ENCODE assay signal across 13 mouse cellular contexts in the genomic region with DNA sequence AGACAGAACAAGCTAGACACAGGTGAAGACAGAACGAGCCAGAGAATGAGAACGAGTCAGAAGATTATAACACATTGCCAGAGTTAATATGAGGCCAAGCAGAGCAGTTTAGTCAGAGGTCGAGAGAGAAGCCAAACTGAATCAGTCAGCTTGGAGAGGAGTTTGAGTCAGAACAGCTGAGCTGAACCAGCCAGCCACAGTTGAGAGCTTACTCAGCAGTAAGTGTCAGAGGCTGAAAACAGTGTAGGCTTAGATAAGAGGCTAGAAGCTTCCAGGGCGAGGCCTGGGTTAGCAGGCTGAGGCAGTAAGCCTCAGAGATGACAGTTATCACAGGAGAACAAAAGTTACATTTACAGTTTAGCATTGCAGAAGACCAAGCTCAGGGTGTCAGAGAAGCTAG. TPM values are rescaled to one million over a fixed set of nuclear protein-coding genes. Genes with fewer than 3 reads are reported as not detected.
DNase-seq lines count a peak whose midpoint lies in the region; ATAC-seq and TF ChIP-seq lines count a peak whose summit lies in the region.
"Had no signal": no experiment of that assay in that cellular context is flagged by ENCODE, and none has a peak within 500 bp of the region (broad histone marks: within the 10 kb centered on the region; RNA-seq: fewer than 3 reads in every experiment).

No protein-coding gene starts in this region.

- ATAC-seq in G1E (ENCODE audit: extremely low read depth, insufficient number of reproducible peaks, low FRiP score, poor library complexity, severe bottlenecking): peak; percentile 66
- peak; percentile 86 for ATAC-seq in erythroid progenitor cell, adult 5-6 weeks (replicated peaks; ENCODE audit: low FRiP score, poor library complexity, severe bottlenecking)
- peak; percentile 67 for ATAC-seq in megakaryocyte progenitor cell, adult 5-6 weeks (replicated peaks; ENCODE audit: poor library complexity)
- ATAC-seq in granulocyte monocyte progenitor cell, adult 5-6 weeks (replicated peaks; ENCODE audit: poor library complexity, severe bottlenecking): no peak

- WGBS in heart, embryonic 10.5 days: 76% methylated on average over 4 of the region's 4 CpGs
- 88% methylated on average over 4 of the region's 4 CpGs for WGBS in hindbrain, embryonic 10.5 days

- H3K27ac ChIP-seq in heart, embryonic 10.5 days: no peak overlapping the region
- H3K27ac ChIP-seq in hindbrain, embryonic 10.5 days: no peak overlapping the region
- H3K27ac ChIP-seq: gastrocnemius, adult 2 months; neural tube, embryonic 13.5 days had no signal

- H3K27me3 ChIP-seq in heart, embryonic 10.5 days (ENCODE audit: insufficient read depth, poor library complexity, severe bottlenecking): no peaks in the 10 kb centered on the region
- H3K27me3 ChIP-seq in G1E (ENCODE audit: insufficient read depth, low read length): no peaks in the 10 kb centered on the region
- H3K27me3 ChIP-seq in hindbrain, embryonic 10.5 days (ENCODE audit: insufficient read depth, poor library complexity, severe bottlenecking): no peaks in the 10 kb centered on the region
- H3K27me3 ChIP-seq: neural tube, embryonic 13.5 days had no signal

- H3K9me3 ChIP-seq in heart, embryonic 10.5 days: no peaks in the 10 kb centered on the region
- peaks cover 3% of the 10 kb centered on the region; the same call in 1 of the 2 replicates for H3K9me3 ChIP-seq in G1E (replicated peaks)
- no peaks in the 10 kb centered on the region for H3K9me3 ChIP-seq in hindbrain, embryonic 10.5 days
- H3K9me3 ChIP-seq: midbrain, embryonic 10.5 days; neural tube, embryonic 13.5 days had no signal

- peak; percentile 87 for DNase-seq in heart, embryonic 10.5 days (ENCODE audit: low spot score)
- no peak for DNase-seq in heart, adult 8-10 months (ENCODE audit: low spot score)
- no peak for DNase-seq in G1E (ENCODE audit: low spot score)
- DNase-seq in hindbrain, embryonic 10.5 days (ENCODE audit: low spot score): no peak
- DNase-seq in right cerebral cortex, postnatal 25 days: no peak
- DNase-seq: cerebellum, adult 2 months; gastrocnemius, adult 2 months; kidney, postnatal 10 days had no signal

- H3K4me3 ChIP-seq in heart, embryonic 10.5 days: no peak overlapping the region
- H3K4me3 ChIP-seq in G1E (ENCODE audit: low read depth, low read length): no peak overlapping the region
- H3K4me3 ChIP-seq in hindbrain, embryonic 10.5 days: no peak overlapping the region
- H3K4me3 ChIP-seq: gastrocnemius, adult 2 months; midbrain, embryonic 10.5 days; neural tube, embryonic 13.5 days had no signal

- 0 out of 2 replicates have a peak, but pooled peaks cover 3% of the 10 kb centered on the region for H3K4me1 ChIP-seq in heart, embryonic 10.5 days
- H3K4me1 ChIP-seq in G1E (ENCODE audit: insufficient read depth, low read depth, low read length): peaks cover 28% of the 10 kb centered on the region
- 0 out of 2 replicates have a peak, but pooled peaks cover 9% of the 10 kb centered on the region for H3K4me1 ChIP-seq in hindbrain, embryonic 10.5 days (replicated peaks)

- 0 out of 2 replicates have a peak, but pooled peaks cover 4% of the 10 kb centered on the region for H3K36me3 ChIP-seq in heart, embryonic 10.5 days
- no peaks in the 10 kb centered on the region for H3K36me3 ChIP-seq in G1E (replicated peaks)
- no peaks in the 10 kb centered on the region for H3K36me3 ChIP-seq in hindbrain, embryonic 10.5 days
- H3K36me3 ChIP-seq: midbrain, embryonic 10.5 days; neural tube, embryonic 13.5 days had no signal

- TF ChIP-seq CTCF in G1E (IDR thresholded peaks at IDR 0.05; ENCODE audit: low read depth, low read length): no peak

RNA-seq across cellular contexts. Expression of gene Rps3a1, which starts 33.9 kb away (rescaled TPM):
- polyA plus RNA-seq in heart, embryonic 10.5 days (2016; fragmentation: Nextera tagmentation; extraction: Ambion mirVana): 903 and 1,025 TPM in 2 replicates
- total RNA-seq in heart, adult 8-10 months (2022): 100 to 1,000 TPM; 449 to 536 (median 497) TPM
- 451 and 470 TPM in 2 replicates for total RNA-seq in G1E (2014; fragmentation: Nextera tagmentation)
- total RNA-seq in G1E (2017): 886 and 1,461 TPM in 2 replicates
- polyA plus RNA-seq in G1E (2012): 23.2 and 80.9 TPM in 2 replicates
- 1,143 and 1,236 TPM in 2 replicates for total RNA-seq in erythroid progenitor cell, adult 5-6 weeks (2015; ENCODE audit: low replicate concordance)
- total RNA-seq in erythroid progenitor cell, adult 5-6 weeks (2017; ENCODE audit: low replicate concordance): 1,103 and 1,193 TPM in 2 replicates
- total RNA-seq in megakaryocyte progenitor cell, adult 5-6 weeks (2015): 3,851 and 3,962 TPM in 2 replicates
- total RNA-seq in megakaryocyte progenitor cell, adult 5-6 weeks (2017): 6,854 and 7,683 TPM in 2 replicates
- total RNA-seq in granulocyte monocyte progenitor cell, adult 5-6 weeks (2014; fragmentation: Nextera tagmentation): 3,744 and 3,748 TPM in 2 replicates
- total RNA-seq in granulocyte monocyte progenitor cell, adult 5-6 weeks (2017): 6,425 and 6,963 TPM in 2 replicates
- 978 and 1,090 TPM in 2 replicates for polyA plus RNA-seq in hindbrain, embryonic 10.5 days (2016; fragmentation: Nextera tagmentation; extraction: Ambion mirVana)
